Mouse (Mus musculus) bone marrow, adult 2 months (tissue): ENCODE measurements around the gene Armh3.

Source experiments
- CTCF ChIP-seq: fragments of 200-500 bp; IDR thresholded peaks from 2 replicates; pipeline ENCODE4 v1.5.1; 2011; ENCODE audit warnings: low read length, control low read depth; ENCODE audit not compliant: control insufficient read depth, insufficient read depth
- POLR2A ChIP-seq: fragments of 200-500 bp; IDR thresholded peaks from 2 replicates; pipeline ENCODE4 v1.6.1; 2011; ENCODE audit warnings: low read depth, mild to moderate bottlenecking, control low read depth, low read length, borderline replicate concordance; ENCODE audit not compliant: control insufficient read depth

- TF ChIP-seq CTCF = no peak
- TF ChIP-seq POLR2A = no peak
Observed at GRCm38 (mm10) chr19:45993981-45994737, 4.1 kb downstream of the Armh3 start.
